Mouse (Mus musculus): ENCODE results near the gene 1600012H06Rik.

- TF ChIP-seq GATA1 (IDR thresholded peaks at IDR 0.05; ENCODE audit: low read length) (no peak), TAL1 (IDR thresholded peaks at IDR 0.05; ENCODE audit: low read length) (no peak)
Measured at GRCm38 (mm10) chr17:14960520-14960919, 17.5 kb downstream of the 1600012H06Rik start.

Measured in erythroblast, embryonic 14.5 days (primary cell).